Mouse (Mus musculus): ENCODE results near the gene Klk6. TPM values are rescaled to one million over a fixed set of nuclear protein-coding genes. Genes with fewer than 3 reads are reported as not detected.

The Klk6 gene
- polyA plus RNA-seq, 1 experiment: not detected

GRCm38 (mm10) chr7:43821581-43821980 is 2.7 kb upstream of the Klk6 start:
- Histone ChIP-seq H3K4me3 (ENCODE audit: low read depth, low read length) (no peak overlapping the region), H3K4me1 (ENCODE audit: control insufficient read depth, insufficient read depth, insufficient read length, low read length) (no peaks in the 10 kb centered on the region), H3K27ac (ENCODE audit: insufficient read depth, low read depth, low read length) (no peak overlapping the region), H3K36me3 (ENCODE audit: control insufficient read depth, insufficient read depth, low read length) (no peaks in the 10 kb centered on the region), H3K27me3 (ENCODE audit: control insufficient read depth, insufficient read depth, low read length) (no peaks in the 10 kb centered on the region)
- TF ChIP-seq POLR2A (IDR thresholded peaks at IDR 0.05; ENCODE audit: low read depth, low read length): no peak
- no peak for TF ChIP-seq CTCF (IDR thresholded peaks at IDR 0.05; ENCODE audit: extremely low read depth, insufficient read length, insufficient replicate concordance, low read depth, low read length)
- 78% methylated on average over 7 of the region's 7 CpGs for WGBS

GRCm38 (mm10) chr7:43826056-43826455 is 1.8 kb downstream of the Klk6 start:
- 64% methylated on average over 5 of the region's 5 CpGs for WGBS
- H3K4me1 ChIP-seq (ENCODE audit: control insufficient read depth, insufficient read depth, insufficient read length, low read length): no peaks in the 10 kb centered on the region
- no peak overlapping the region for H3K4me3 ChIP-seq (ENCODE audit: low read depth, low read length)
- no peak overlapping the region for H3K27ac ChIP-seq (ENCODE audit: insufficient read depth, low read depth, low read length)
- H3K36me3 ChIP-seq (ENCODE audit: control insufficient read depth, insufficient read depth, low read length): no peaks in the 10 kb centered on the region
- TF ChIP-seq CTCF (IDR thresholded peaks at IDR 0.05; ENCODE audit: extremely low read depth, insufficient read length, insufficient replicate concordance, low read depth, low read length): no peak
- TF ChIP-seq POLR2A (IDR thresholded peaks at IDR 0.05; ENCODE audit: low read depth, low read length): no peak
- no peaks in the 10 kb centered on the region for H3K27me3 ChIP-seq (ENCODE audit: control insufficient read depth, insufficient read depth, low read length)

GRCm38 (mm10) chr7:43827706-43828105 is 3.4 kb downstream of the Klk6 start:
- Histone ChIP-seq H3K4me3 (ENCODE audit: low read depth, low read length) (no peak overlapping the region), H3K36me3 (ENCODE audit: control insufficient read depth, insufficient read depth, low read length) (no peaks in the 10 kb centered on the region), H3K27ac (ENCODE audit: insufficient read depth, low read depth, low read length) (no peak overlapping the region), H3K4me1 (ENCODE audit: control insufficient read depth, insufficient read depth, insufficient read length, low read length) (no peaks in the 10 kb centered on the region), H3K27me3 (ENCODE audit: control insufficient read depth, insufficient read depth, low read length) (no peaks in the 10 kb centered on the region)
- 66% methylated on average over 4 of the region's 4 CpGs for WGBS
- TF ChIP-seq POLR2A (IDR thresholded peaks at IDR 0.05; ENCODE audit: low read depth, low read length): no peak
- TF ChIP-seq CTCF (IDR thresholded peaks at IDR 0.05; ENCODE audit: extremely low read depth, insufficient read length, insufficient replicate concordance, low read depth, low read length): no peak

DNA sequence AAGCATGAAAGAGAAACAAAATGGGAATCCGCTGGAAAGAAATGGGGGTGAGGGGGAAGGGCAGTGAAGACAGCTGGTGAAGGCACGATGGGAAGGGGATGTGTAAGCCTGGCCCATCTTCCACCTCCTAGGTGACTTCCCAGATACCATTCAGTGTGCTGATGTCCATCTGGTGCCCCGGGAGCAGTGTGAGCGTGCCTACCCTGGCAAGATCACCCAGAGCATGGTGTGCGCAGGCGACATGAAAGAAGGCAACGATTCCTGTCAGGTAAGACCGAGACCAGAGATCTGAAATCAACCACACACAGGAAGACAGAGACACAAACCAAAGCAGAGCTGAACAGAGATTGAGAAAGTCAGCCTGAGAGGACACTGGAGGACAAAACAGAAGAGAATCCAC is 4.7 kb downstream of the Klk6 start:
- H3K4me3 ChIP-seq (ENCODE audit: low read depth, low read length): no peak overlapping the region
- WGBS: 88% methylated on average over 8 of the region's 8 CpGs
- H3K36me3 ChIP-seq (ENCODE audit: control insufficient read depth, insufficient read depth, low read length): no peaks in the 10 kb centered on the region
- H3K27me3 ChIP-seq (ENCODE audit: control insufficient read depth, insufficient read depth, low read length): no peaks in the 10 kb centered on the region
- TF ChIP-seq POLR2A (IDR thresholded peaks at IDR 0.05; ENCODE audit: low read depth, low read length) (no peak), CTCF (IDR thresholded peaks at IDR 0.05; ENCODE audit: extremely low read depth, insufficient read length, insufficient replicate concordance, low read depth, low read length) (no peak)
- H3K4me1 ChIP-seq (ENCODE audit: control insufficient read depth, insufficient read depth, insufficient read length, low read length): no peaks in the 10 kb centered on the region
- no peak overlapping the region for H3K27ac ChIP-seq (ENCODE audit: insufficient read depth, low read depth, low read length)

GRCm38 (mm10) chr7:43841701-43842100 is 17.4 kb downstream of the Klk6 start, which contains the start of gene Klk5:
Gene Klk5, plus strand, starts transcription at chr7:43841971.
- no peaks in the 10 kb centered on the region for H3K4me1 ChIP-seq (ENCODE audit: control insufficient read depth, insufficient read depth, insufficient read length, low read length)
- WGBS: 40% methylated on average over 3 of the region's 3 CpGs
- TF ChIP-seq POLR2A (IDR thresholded peaks at IDR 0.05; ENCODE audit: low read depth, low read length) (no peak), CTCF (IDR thresholded peaks at IDR 0.05; ENCODE audit: extremely low read depth, insufficient read length, insufficient replicate concordance, low read depth, low read length) (no peak)
- no peak within 1 kb of the TSS for H3K4me3 ChIP-seq (ENCODE audit: low read depth, low read length)
- no peak within 1 kb of the TSS for H3K27ac ChIP-seq (ENCODE audit: insufficient read depth, low read depth, low read length)
- H3K27me3 ChIP-seq (ENCODE audit: control insufficient read depth, insufficient read depth, low read length): no peaks in the 10 kb centered on the region
- no peaks in the 10 kb centered on the region for H3K36me3 ChIP-seq (ENCODE audit: control insufficient read depth, insufficient read depth, low read length)

- H3K4me1 ChIP-seq (ENCODE audit: control insufficient read depth, insufficient read depth, insufficient read length, low read length): no peaks in the 10 kb centered on the region
- 82% methylated on average over 4 of the region's 4 CpGs for WGBS
- TF ChIP-seq CTCF (IDR thresholded peaks at IDR 0.05; ENCODE audit: extremely low read depth, insufficient read length, insufficient replicate concordance, low read depth, low read length) (no peak), POLR2A (IDR thresholded peaks at IDR 0.05; ENCODE audit: low read depth, low read length) (no peak)
- no peak overlapping the region for H3K27ac ChIP-seq (ENCODE audit: insufficient read depth, low read depth, low read length)
- H3K27me3 ChIP-seq (ENCODE audit: control insufficient read depth, insufficient read depth, low read length): no peaks in the 10 kb centered on the region
- H3K36me3 ChIP-seq (ENCODE audit: control insufficient read depth, insufficient read depth, low read length): no peaks in the 10 kb centered on the region
- no peak overlapping the region for H3K4me3 ChIP-seq (ENCODE audit: low read depth, low read length)
Observed at GRCm38 (mm10) chr7:43843801-43844200, 19.5 kb downstream of the Klk6 start.

DNA sequence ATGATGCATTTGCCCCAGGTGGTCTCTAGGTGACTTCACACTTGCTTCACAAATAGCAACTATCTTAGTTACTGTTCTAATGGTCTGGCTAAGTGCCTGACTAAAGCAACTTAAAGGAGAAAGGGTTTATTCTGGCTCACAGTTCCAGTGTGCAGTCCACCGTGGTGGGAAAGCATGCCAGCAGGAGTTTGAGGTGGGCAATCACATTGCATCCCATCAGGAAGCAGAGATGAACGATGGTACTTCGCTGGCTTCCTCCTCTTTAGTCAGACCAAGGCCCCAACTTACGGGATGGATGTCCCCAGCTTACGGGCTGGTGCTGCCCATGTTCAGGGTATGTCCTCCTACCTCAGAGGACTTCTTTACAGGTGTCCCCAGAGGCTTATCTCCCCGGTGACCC is 27.3 kb downstream of the Klk6 start:
- Histone ChIP-seq H3K27ac (ENCODE audit: insufficient read depth, low read depth, low read length) (no peak overlapping the region), H3K27me3 (ENCODE audit: control insufficient read depth, insufficient read depth, low read length) (no peaks in the 10 kb centered on the region), H3K36me3 (ENCODE audit: control insufficient read depth, insufficient read depth, low read length) (no peaks in the 10 kb centered on the region), H3K4me1 (ENCODE audit: control insufficient read depth, insufficient read depth, insufficient read length, low read length) (no peaks in the 10 kb centered on the region), H3K4me3 (ENCODE audit: low read depth, low read length) (no peak overlapping the region)
- no peak for TF ChIP-seq CTCF (IDR thresholded peaks at IDR 0.05; ENCODE audit: extremely low read depth, insufficient read length, insufficient replicate concordance, low read depth, low read length)
- no peak for TF ChIP-seq POLR2A (IDR thresholded peaks at IDR 0.05; ENCODE audit: low read depth, low read length)
- 87% methylated on average over 6 of the region's 6 CpGs for WGBS

Measured in small intestine, adult 2 months (tissue).